Mouse (Mus musculus) skeletal muscle tissue, postnatal 0 days (tissue): ENCODE data around the gene Rbm24. TPM values are rescaled to one million over a fixed set of nuclear protein-coding genes. Genes with fewer than 3 reads are reported as not detected.

Experiments used
- polyA plus RNA-seq: library from polyadenylated mRNA; unstranded; fragments of >200 nt; fragmentation: Nextera tagmentation; extraction: Ambion mirVana; gene quantifications from 2 replicates; pipeline ENCODE4 v1.2.1, GENCODE M21; 2015

Gene Rbm24
- polyA plus RNA-seq, result 55.5 and 59.5 TPM in 2 replicates

DNA sequence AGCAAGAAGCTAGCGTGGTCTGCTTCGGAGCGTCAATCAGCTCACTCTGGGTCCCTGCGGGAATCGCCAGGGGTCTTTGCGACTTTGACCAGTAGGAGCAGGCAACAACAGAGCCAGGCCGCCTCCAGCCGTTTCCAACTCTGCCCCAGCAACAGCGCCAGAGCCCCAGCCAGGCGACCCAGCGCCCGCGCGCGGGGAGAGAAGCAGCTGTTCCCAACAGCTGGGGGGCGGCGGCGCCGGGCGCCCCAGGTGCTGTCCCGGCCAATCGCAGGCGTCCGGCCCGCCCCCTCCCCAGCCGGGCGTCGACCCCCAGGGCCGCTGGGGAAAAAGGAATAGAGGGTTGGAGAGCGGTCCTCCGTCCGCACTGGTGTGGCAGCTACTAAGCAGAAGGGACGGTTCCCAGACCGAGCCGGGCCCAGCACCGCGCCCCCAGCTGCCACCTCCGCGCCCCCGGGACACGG, at the start of gene Rbm24:
Rbm24 (plus strand) TSS at position 294 of the 461 bp plus-strand sequence.

Other genes starting within 250 kb of the Rbm24 start
- 2.3 and 3.7 TPM in 2 replicates for gene Stmnd1, start 144.7 kb upstream of the Rbm24 start, polyA plus RNA-seq
- 170 and 181 TPM in 2 replicates for gene Cap2, start 83.4 kb downstream of the Rbm24 start, polyA plus RNA-seq